Mouse (Mus musculus): ENCODE results near the gene Gjd2.

Gene Gjd2

DNA sequence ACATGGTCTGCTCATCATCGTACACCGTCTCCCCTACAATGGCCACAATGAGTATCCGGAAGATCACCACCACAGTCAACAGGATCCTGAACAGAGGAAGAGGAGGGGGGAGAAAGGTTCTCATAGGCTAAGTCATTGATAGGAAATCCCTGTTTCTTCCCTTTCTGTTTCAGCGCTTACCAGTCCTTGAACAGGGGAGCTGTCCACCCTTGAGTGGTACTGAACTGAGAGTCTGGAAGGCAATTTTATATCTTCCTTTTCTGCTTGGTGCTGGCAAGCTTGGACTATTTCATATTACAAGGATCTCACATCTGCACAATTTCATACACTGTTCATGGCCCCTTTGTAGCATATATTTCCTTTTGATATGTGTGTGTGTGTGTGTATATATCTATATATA, 1.6 kb downstream of the Gjd2 start:
- peak; percentile 59 for DNase-seq

GRCm38 (mm10) chr2:114008321-114008720, 5.1 kb downstream of the Gjd2 start:
- no peak for DNase-seq

GRCm38 (mm10) chr2:113997484-113997883, 15.9 kb downstream of the Gjd2 start:
- no peak for DNase-seq

DNA sequence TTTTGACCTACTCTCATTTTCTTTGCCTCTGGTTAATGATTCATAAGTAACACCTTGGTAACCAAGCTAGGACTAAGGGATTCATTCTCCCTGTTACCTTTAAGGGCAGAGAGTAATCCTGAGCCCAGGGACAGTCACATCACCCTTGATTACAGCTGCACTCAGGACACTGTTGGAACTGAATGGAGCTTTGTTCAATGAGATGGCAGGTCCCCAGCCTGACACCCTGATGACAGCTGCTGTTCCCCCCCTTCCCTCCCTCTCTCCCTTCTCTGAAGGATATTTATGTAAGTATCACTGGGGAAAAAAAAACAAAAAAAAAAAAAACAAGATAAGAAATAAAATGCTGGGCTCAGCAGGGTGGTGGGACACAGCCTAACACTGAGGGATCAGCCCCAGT, 16.5 kb downstream of the Gjd2 start:
- no peak for DNase-seq

DNA sequence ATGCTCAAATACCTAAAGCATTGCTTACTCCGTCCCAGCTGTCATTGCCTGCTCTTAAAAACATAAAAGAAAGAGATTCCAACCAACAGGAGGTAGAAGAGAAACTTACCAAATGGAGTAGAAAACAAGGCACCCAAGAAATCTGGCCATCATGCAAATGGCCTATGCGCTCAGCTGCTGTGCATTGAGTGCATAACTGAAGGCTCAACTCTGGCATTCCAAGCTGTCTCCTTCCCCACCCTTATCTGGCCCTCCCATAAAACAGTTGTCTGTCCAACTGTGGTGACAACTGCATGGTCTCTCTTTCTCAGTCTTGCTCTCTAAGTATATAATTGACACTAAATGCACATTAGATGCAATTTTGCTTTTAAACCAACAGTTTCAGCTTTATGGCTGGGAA, 28.5 kb downstream of the Gjd2 start:
- no peak for DNase-seq

- peak; percentile 6 for DNase-seq
Measured at GRCm38 (mm10) chr2:113980664-113981063, 32.8 kb downstream of the Gjd2 start.

DNA sequence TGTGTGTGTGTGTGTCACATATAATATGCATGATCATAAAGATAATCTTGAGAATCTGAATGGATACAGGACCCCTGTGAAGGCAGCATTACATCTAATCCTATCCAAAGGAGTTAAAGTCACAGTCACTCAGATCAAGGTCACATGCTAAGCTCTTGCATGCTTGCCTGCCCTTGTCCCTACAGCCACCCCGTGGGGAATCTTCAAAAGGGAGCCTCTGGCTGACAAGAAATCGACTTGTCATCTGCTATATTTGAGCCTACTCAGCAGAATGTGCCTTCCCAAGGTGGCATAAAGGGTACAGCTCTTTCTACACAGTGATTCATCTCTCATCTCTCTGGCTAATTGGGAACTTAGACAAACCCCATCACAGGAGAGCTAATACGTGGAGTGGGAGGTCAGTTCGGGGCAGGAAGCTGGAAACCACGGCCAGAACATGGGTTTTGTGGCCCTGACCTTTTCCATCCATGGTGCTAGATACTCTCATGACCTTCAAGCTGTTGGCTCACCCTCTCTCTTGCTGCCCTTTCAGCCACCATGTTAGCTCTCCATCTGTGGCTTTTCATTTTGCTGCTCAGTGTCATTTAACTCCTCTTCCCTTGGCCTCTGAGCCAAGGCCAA, 35.2 kb downstream of the Gjd2 start:
- DNase-seq = no peak

DNA sequence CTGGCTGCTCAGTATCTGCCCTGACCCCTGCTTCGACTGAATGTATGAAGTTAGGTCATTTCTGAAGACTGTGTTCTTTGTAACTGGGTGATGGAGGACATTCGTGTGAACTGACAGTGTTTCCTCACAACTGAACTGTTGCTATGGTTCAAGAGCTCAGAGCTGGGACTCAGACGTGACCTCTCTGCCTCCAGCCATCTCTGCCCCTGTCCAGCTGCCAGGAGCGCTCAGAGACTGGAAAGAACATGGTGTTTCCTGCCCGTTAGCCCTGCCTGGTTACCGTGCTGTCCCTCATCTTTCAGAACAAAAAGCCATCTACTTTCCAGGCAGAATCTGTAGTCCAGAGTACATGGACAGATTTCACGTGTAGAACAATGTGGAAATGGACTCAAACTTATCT, 39.5 kb downstream of the Gjd2 start:
- DNase-seq = no peak

- DNase-seq = no peak
Measured at GRCm38 (mm10) chr2:113966421-113966820, 47.0 kb downstream of the Gjd2 start.
